ENCODE assay signal across 18 mouse cellular contexts in genomic region chr10:40432375-40432774, GRCm38 (mm10).
DNase-seq lines count a peak whose midpoint lies in the region; ATAC-seq and TF ChIP-seq lines count a peak whose summit lies in the region.
"Had no signal": no experiment of that assay in that cellular context is flagged by ENCODE, and none has a peak within 500 bp of the region (broad histone marks: within the 10 kb centered on the region; RNA-seq: fewer than 3 reads in every experiment).

No protein-coding gene starts in this region.

- no peak for TF ChIP-seq EP300 in stomach, postnatal 0 days (optimal IDR thresholded peaks at IDR 0.05)

- TF ChIP-seq CTCF in stomach, postnatal 0 days (IDR thresholded peaks at IDR 0.05; ENCODE audit: low read depth) = no peak

- no peaks in the 10 kb centered on the region for H3K27me3 ChIP-seq in midbrain, embryonic 11.5 days (ENCODE audit: control insufficient read depth, insufficient read depth, low read length)
- H3K27me3 ChIP-seq in midbrain, embryonic 13.5 days = no peaks in the 10 kb centered on the region
- no peaks in the 10 kb centered on the region for H3K27me3 ChIP-seq in stomach, postnatal 0 days (ENCODE audit: control insufficient read depth, insufficient read depth, low read length)
- H3K27me3 ChIP-seq: embryonic facial prominence, embryonic 12.5 days; forebrain, embryonic 13.5 days; forebrain, embryonic 15.5 days had no signal

- H3K36me3 ChIP-seq in midbrain, embryonic 11.5 days (ENCODE audit: control insufficient read depth, insufficient read depth, low read length) = no peaks in the 10 kb centered on the region
- no peaks in the 10 kb centered on the region for H3K36me3 ChIP-seq in midbrain, embryonic 13.5 days
- no peaks in the 10 kb centered on the region for H3K36me3 ChIP-seq in stomach, postnatal 0 days (ENCODE audit: control insufficient read depth, insufficient read depth, low read length)
- H3K36me3 ChIP-seq: embryonic facial prominence, embryonic 12.5 days; forebrain, embryonic 15.5 days had no signal

- H3K9ac ChIP-seq in midbrain, embryonic 11.5 days (ENCODE audit: low read length) = no peak overlapping the region
- H3K9ac ChIP-seq in midbrain, embryonic 13.5 days (replicated peaks) = no peak overlapping the region
- H3K9ac ChIP-seq in stomach, postnatal 0 days (ENCODE audit: low read length) = no peak overlapping the region
- H3K9ac ChIP-seq: embryonic facial prominence, embryonic 12.5 days; forebrain, embryonic 13.5 days; forebrain, embryonic 15.5 days; forebrain, postnatal 0 days had no signal

- DNase-seq in cerebellum, adult 18-20 months = peak; percentile 23 to 27
- peak; percentile 54 for DNase-seq in cerebellum, adult 9-10 months
- DNase-seq in cerebellum, adult 11-12 months = no peak
- DNase-seq in midbrain, embryonic 11.5 days (ENCODE audit: low spot score, missing footprints) = peak; percentile 74
- DNase-seq in stomach, postnatal 0 days (ENCODE audit: low spot score) = peak; percentile 55
- DNase-seq in B cell, adult 2 months = no peak
- DNase-seq: adrenal gland, adult 2 months; adrenal gland, postnatal 10 days; adrenal gland, postnatal 25 days; cerebellum, adult 11 months; cerebellum, postnatal 10 days; forebrain, postnatal 0 days had no signal

- H3K27ac ChIP-seq in midbrain, embryonic 11.5 days (ENCODE audit: low read depth, low read length) = no peak overlapping the region
- H3K27ac ChIP-seq in midbrain, embryonic 13.5 days = no peak overlapping the region
- H3K27ac ChIP-seq in stomach, postnatal 0 days (replicated peaks) = no peak overlapping the region
- H3K27ac ChIP-seq: embryonic facial prominence, embryonic 10.5 days; embryonic facial prominence, embryonic 12.5 days; forebrain, embryonic 13.5 days; forebrain, embryonic 15.5 days had no signal

- no peaks in the 10 kb centered on the region for H3K9me3 ChIP-seq in midbrain, embryonic 11.5 days (ENCODE audit: control insufficient read depth, low read length)
- no peaks in the 10 kb centered on the region for H3K9me3 ChIP-seq in midbrain, embryonic 13.5 days
- H3K9me3 ChIP-seq in stomach, postnatal 0 days (ENCODE audit: control insufficient read depth, low read length) = no peaks in the 10 kb centered on the region
- H3K9me3 ChIP-seq: embryonic facial prominence, embryonic 10.5 days; embryonic facial prominence, embryonic 12.5 days; forebrain, embryonic 13.5 days; forebrain, embryonic 15.5 days had no signal

- H3K4me3 ChIP-seq in midbrain, embryonic 11.5 days (ENCODE audit: low read depth, low read length) = no peak overlapping the region
- H3K4me3 ChIP-seq in midbrain, embryonic 13.5 days (replicated peaks) = no peak overlapping the region
- H3K4me3 ChIP-seq in stomach, postnatal 0 days (ENCODE audit: low read depth, low read length) = no peak overlapping the region
- H3K4me3 ChIP-seq: embryonic facial prominence, embryonic 10.5 days; embryonic facial prominence, embryonic 12.5 days; forebrain, embryonic 13.5 days; forebrain, embryonic 15.5 days had no signal

- no peak for ATAC-seq in cerebellum, adult (ENCODE audit: insufficient number of reproducible peaks, low FRiP score, low TSS enrichment)
- no peak for ATAC-seq in midbrain, embryonic 11.5 days (ENCODE audit: low FRiP score)
- no peak for ATAC-seq in midbrain, embryonic 13.5 days
- peak; percentile 65; the same call in 1 of the 2 replicates for ATAC-seq in stomach, postnatal 0 days (ENCODE audit: low FRiP score, low TSS enrichment)
- ATAC-seq: forebrain, embryonic 13.5 days; forebrain, embryonic 15.5 days; forebrain, postnatal 0 days had no signal

- H3K4me1 ChIP-seq in midbrain, embryonic 11.5 days (ENCODE audit: control insufficient read depth, insufficient read depth, low read length) = no peaks in the 10 kb centered on the region
- no peaks in the 10 kb centered on the region for H3K4me1 ChIP-seq in midbrain, embryonic 13.5 days (replicated peaks)
- H3K4me1 ChIP-seq in stomach, postnatal 0 days (replicated peaks; ENCODE audit: control insufficient read depth, insufficient read depth) = 0 out of 2 replicates have a peak, but pooled peaks cover 4% of the 10 kb centered on the region
- H3K4me1 ChIP-seq: embryonic facial prominence, embryonic 12.5 days; forebrain, embryonic 13.5 days; forebrain, embryonic 15.5 days had no signal

- 92% methylated on average over 9 of the region's 9 CpGs for WGBS in midbrain, embryonic 11.5 days
- whole genome bisulfite sequencing in midbrain, embryonic 13.5 days = 94% methylated on average over 9 of the region's 9 CpGs
- WGBS in stomach, postnatal 0 days = 64% methylated on average over 9 of the region's 9 CpGs

- H3K4me2 ChIP-seq in midbrain, embryonic 11.5 days = no peak overlapping the region
- no peak overlapping the region for H3K4me2 ChIP-seq in midbrain, embryonic 13.5 days (replicated peaks)
- H3K4me2 ChIP-seq in stomach, postnatal 0 days (replicated peaks; ENCODE audit: low read depth) = no peak overlapping the region
- H3K4me2 ChIP-seq: embryonic facial prominence, embryonic 12.5 days; forebrain, embryonic 13.5 days; forebrain, embryonic 15.5 days had no signal

Comparison
In these comparisons a context has a peak if more than half of its experiments do, and no peak if none do; other contexts are left out.
1. DNase-seq: peak in cerebellum, adult 18-20 months (2 of 2), cerebellum, adult 9-10 months (single experiment), midbrain, embryonic 11.5 days (single experiment) and stomach, postnatal 0 days (single experiment); none in cerebellum, adult 11-12 months (single experiment) and B cell, adult 2 months (0 of 2).